Mouse (Mus musculus) lung, postnatal 10 days (tissue): Measurements from ENCODE around the gene Dcxr.
"Not testable (repeated sequence)": the region's sequence is repeated elsewhere in the genome, so short reads cannot be mapped to it uniquely, and the experiment has no call there.

ENCODE experiments used
- DNase-seq: peaks from one replicate; pipeline ENCODE4 v3.0.0; 2021

The Dcxr gene

GRCm38 (mm10) chr11:120707969-120708368 lies 19.1 kb downstream of the Dcxr start:
- DNase-seq: no peak

DNA sequence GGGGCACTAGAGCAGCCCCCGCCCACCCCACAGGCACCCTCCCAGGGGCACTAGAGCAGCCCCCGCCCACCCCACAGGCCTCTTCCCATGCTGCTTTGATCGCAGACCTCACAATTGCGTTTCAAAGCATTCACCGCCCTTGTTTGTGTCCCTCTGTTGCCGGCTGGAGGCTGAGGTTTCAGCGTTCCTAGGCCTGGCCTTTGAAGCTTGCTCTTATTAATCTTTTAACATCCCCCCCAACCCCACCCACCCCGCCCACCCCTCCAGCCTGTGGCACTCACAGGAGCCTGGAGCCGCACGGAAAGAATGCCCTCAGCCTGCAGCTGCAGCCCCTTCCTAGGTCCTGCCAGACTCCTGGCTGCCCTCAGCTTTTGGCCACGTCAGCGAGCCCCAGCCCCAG lies 19.9 kb downstream of the Dcxr start:
- DNase-seq: no peak

DNA sequence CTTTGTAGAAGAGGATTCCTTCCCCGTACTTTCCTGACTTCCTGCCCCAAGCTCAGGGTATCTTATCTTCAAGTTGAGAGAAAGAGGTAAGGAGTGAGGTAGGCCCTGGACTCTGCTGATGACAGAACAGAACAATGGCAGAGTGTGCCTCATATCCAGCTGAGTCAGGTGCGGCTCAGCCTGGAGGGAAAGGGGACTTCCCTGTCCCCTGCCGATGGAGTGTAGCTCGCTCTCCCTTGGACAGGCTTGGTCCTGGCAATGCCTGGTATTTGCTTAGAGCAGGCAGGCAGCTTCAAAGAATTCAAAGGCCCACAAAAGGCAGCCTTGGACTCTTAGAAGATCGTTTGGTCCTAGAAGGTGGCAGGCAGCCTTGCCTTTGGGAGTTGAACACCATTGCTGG lies 21.0 kb downstream of the Dcxr start:
- no peak for DNase-seq

DNA sequence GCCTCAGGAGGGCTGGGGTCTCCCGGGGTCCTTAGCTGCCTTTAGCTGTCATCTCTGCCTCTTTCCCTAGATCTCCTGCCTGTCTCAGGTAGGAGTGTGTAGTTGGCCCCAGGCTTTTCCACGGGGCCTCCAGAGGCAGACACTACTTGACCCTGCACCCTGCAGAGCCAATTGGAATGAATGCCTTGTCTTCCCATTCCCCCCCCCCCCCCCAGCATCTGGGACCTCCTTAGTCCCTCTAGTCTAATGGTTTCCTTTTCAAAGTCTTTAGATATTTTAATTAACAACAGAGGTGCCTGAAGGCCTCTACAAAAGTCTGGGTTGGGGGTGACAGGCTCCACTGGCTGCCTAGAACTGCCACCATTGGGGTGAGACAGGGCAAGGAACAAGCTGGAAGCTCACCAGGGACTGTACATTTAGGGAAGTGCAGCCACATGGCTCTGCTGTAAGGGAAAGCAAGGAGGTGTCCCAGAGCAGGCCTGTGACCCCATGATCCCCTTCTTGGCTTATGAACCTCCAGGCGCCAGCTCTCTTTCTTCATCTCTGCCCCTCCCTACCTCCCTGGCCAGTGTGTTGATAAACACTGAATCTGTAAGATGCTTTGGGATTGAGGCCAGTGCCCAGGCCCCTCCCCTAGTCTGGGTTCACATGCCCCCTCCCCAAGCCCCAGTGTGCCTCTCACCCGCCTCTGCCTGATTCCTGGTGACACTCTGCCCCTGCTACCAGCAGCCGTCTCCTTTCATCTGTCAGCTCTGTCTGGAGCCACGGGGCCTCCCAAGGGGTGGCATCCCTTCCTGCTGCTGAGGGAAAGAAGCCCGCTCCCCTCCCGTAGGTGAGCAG lies 22.4 kb downstream of the Dcxr start:
- peak; percentile 82 for DNase-seq

DNA sequence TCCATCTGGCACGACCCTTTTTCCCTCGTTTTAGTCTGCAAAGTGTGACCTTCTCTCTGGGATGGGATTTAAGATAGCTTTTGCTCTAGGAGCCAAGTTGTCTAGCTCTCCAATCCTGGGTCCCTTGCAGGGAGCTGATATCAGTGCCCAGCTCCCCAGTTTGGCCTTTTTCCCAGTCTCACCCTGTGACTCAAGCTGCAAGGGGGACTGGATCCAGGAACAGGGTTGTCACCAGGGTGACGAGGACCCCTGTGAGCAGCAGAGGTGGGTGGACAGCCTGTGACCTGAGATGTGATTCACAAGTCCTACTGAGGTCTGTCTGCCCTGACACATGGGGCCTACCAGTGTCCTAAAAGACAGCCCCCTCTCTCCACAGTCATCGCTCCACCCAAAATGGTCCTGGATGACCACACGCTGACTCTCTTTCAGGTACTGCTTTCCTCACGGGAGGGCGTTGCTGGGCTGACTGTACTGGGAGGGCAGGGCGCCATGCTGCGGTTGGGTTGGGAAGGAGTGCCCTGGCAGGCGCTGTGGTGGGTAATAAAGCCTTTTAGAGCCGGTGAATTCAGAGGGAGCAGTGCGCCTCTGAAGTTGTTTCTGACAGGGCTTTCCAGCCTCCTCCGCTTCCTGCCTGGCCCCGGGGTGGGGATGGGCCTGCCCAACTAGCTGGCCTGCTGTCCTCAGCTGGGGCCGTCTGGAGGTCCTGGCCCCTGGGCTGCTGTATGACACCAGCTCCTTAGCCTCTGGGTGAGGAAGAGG lies 23.2 kb downstream of the Dcxr start:
- peak; percentile 57 for DNase-seq

GRCm38 (mm10) chr11:120697741-120698140 lies 29.3 kb downstream of the Dcxr start:
- DNase-seq: peak; percentile 84

- DNase-seq: no peak
These were observed 30.5 kb downstream of the Dcxr start for GRCm38 (mm10) chr11:120696568-120696967.

DNA sequence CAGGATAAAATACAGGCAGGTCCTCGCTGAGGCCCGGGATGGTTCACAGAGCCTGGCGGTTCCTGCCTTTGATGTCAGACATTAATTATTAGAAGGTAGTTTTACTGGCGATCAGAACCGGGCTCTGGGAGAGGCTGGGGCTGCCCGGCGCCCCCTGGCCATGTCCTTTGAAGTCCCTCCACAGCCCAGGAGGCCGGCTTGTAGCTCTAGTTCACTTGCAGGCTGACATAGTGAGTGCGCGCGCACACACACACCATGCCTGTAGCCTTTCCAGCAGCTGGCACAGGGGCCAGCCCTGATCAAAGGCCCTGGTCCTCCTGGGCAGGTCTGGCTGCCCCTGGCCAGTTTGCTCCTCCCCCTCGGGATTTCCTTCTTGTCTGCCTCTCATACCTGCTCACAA lies 31.4 kb downstream of the Dcxr start:
- DNase-seq: no peak

DNA sequence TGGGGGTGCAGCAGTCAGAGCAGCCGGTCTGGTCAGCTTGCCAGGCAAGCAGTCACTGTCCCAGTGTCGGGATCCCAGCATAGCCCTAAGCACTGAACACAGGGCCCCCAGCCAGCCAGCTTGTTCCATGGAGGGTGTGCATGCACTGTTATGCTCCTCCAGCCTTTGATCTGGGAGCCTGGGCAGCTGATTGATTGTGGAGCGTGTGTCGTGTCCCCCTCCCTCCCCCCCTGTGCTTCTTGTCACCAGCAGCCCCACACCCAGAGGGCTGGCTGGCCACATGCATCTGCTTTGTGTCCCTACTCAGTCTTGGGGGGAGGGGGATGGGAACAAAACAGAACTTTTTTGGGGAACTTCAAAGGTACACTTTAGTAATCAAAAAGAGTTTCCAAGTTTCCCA lies 31.9 kb downstream of the Dcxr start:
- peak; percentile 85 for DNase-seq

GRCm38 (mm10) chr11:120693461-120693860 lies 33.6 kb downstream of the Dcxr start:
- DNase-seq: no peak

GRCm38 (mm10) chr11:120692471-120693011 lies 34.5 kb downstream of the Dcxr start:
- peak; percentile 73 for DNase-seq

- DNase-seq: no peak
These were observed 37.7 kb downstream of the Dcxr start for GRCm38 (mm10) chr11:120689365-120689764.

GRCm38 (mm10) chr11:120686650-120687272 lies 40.3 kb downstream of the Dcxr start:
- DNase-seq: peak; percentile 69

DNA sequence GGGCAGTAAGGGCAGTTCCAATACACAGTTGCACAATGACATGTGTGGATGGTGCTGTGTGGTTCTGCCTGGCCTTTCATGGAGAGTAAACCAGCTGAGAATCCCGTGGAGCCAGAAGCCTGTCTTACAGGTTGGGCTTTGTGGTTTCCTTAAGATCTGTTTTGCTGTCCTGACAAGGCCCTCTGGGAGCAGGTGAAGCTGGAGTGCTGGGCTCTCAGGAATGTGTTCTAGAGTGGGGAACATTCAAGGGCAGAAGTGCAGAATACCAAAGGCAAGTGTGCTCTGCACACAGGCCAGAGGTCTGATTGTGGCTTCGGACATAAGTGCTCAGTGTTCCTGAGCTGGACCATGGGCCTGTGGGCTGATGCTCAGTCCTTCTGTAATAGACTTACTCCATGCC lies 42.4 kb downstream of the Dcxr start:
- DNase-seq: peak; percentile 50

DNA sequence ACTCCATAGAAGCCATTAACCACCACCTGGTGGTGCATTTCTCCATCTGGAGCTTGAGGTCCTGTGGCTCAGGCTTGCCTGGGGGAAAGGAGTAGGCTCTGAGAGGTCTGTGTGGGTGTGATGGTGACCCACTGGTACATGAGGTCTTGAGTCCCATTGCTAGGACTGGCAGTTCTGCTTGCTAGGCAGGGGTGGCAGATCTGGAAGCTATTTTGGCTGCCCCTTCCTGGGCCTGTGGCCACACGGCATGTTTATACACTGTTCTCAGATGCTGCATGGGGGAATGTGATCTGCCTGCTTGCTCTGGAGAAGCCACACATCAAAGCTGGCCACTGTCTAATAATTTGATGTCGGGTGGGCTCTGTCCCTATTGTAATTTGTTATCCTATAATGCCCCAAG lies 43.0 kb downstream of the Dcxr start:
- DNase-seq: no peak

- DNase-seq: no peak
These were observed 43.5 kb downstream of the Dcxr start for GRCm38 (mm10) chr11:120683536-120683935.

DNA sequence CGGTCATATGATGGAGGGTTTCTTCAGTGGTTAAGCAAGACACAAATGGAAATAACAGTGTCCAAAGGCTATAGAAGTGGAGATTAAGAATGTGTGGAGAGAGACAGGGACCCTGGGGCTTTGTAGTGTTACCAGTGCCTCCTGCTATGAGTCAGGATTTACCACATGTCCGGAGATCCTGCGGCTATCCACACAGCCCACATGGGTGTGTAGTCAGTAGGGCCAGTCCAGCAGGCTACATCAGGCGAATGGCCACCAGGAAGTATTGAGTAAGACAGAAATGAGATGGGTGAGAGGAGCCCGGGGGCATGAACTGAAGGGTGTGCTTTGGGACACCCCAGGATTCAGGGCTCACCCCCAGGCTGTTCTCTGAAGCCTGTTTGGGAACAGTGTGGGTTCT lies 44.4 kb downstream of the Dcxr start:
- DNase-seq: no peak

DNA sequence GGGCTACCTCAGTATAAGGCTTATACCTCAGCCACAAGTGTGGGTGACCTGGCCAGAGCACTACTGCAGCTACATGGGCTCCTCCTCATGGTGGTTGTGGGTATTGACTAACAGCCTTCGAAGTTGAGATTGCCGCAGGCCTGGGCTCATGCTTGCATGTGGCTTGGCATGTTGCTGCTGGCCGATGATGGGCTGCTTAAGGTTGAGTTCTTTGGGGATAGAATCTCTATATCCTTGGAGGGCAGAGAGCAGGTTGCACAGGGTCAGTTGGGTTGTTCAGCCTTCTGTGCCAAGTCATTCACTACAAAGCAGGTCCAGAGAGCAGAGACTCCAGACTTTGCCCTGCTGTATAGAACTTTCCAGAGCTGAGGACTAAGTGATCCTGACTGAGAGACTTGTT lies 47.2 kb downstream of the Dcxr start:
- DNase-seq: peak; percentile 66

DNA sequence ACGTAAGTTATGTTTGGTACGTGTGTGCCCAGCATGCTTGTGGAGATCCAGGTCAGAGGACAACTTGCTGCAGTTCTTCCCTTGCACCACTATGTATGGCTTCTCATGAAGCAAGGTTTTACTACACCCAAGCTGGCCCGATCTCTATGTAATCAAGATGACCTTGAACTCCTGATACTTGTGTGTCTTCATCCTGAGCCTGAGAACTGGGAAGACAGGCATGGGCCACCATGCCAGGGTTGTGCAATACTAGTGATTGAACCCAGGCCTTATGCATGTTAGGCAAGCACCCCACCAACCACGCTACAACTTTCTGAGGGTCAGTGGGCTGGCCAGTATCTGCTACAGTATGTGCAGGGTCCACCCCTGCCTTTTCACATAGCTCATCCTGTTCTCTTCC lies 50.1 kb downstream of the Dcxr start:
- no peak for DNase-seq

DNA sequence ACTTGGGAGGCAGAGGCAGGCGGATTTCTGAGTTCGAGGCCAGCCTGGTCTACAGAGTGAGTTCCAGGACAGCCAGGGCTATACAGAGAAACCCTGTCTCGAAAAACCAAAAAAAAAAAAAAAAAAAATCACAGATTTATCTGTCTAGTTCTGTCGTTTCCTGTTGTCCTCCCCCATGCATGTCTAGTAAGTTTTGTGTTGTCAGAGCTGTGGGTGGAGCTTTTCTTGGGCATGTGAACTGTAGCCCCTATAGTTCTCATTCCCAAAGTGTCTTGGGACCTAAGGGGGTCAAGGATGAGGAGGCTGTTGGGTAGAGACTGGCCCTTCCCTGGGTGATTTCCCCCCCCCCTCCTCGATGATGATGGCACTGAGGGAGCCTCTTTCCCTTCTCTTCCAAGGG lies 51.2 kb downstream of the Dcxr start:
- DNase-seq: not testable (repeated sequence)
